Mouse (Mus musculus) cerebellum, adult 2 months (tissue): Measurements from ENCODE around the gene Katna1. TPM values are rescaled to one million over a fixed set of nuclear protein-coding genes. Genes with fewer than 3 reads are reported as not detected.

Experiments used
- DNase-seq, 2 experiments: peaks; one replicate each; pipeline ENCODE4 v3.0.0; 2021
- H3K27ac ChIP-seq: fragments of 200-500 bp; 2 replicates; pipeline ENCODE4 v1.5.1; 2012; ENCODE audit warnings: low read length, control low read depth, inconsistent platforms; ENCODE audit not compliant: insufficient read depth
- H3K27me3 ChIP-seq: fragments of 200-500 bp; 2 replicates; pipeline ENCODE4 v1.6.1; 2012; ENCODE audit warnings: inconsistent platforms, mild to moderate bottlenecking, low read length, moderate library complexity; ENCODE audit not compliant: control insufficient read depth, insufficient read depth
- H3K4me1 ChIP-seq: fragments of 200-500 bp; 2 replicates; pipeline ENCODE4 v1.6.1; 2011; ENCODE audit warnings: low read length; ENCODE audit not compliant: control insufficient read depth, insufficient read depth
- H3K4me3 ChIP-seq: fragments of 200-500 bp; replicated peaks from 2 replicates; pipeline ENCODE3; 2011; ENCODE audit warnings: mild to moderate bottlenecking, low read depth, low read length, control low read depth; ENCODE audit not compliant: insufficient read depth
- CTCF ChIP-seq: fragments of 200-500 bp; IDR thresholded peaks from 2 replicates; pipeline ENCODE4 v1.5.1; 2011; ENCODE audit warnings: low read depth, mild to moderate bottlenecking, control low read depth, low read length, moderate library complexity, borderline replicate concordance; ENCODE audit not compliant: insufficient read depth
- POLR2A ChIP-seq: fragments of 200-500 bp; IDR thresholded peaks from 2 replicates; pipeline ENCODE4 v1.6.1; 2011; ENCODE audit warnings: low read length, control low read depth, borderline replicate concordance; ENCODE audit not compliant: insufficient read depth
- WGBS: fragments of 180-500 bp; shearing (Covaris S2); methylation state at CpG from one replicate; pipeline ENCODE4 v1.1.7; 2018; 5-methylcytosine and 5-hydroxymethylcytosine counted together
- polyA plus RNA-seq: library from polyadenylated mRNA; depleted of rRNA; stranded (reverse); fragments of >200 nt; gene quantifications from 2 replicates; pipeline ENCODE4 v1.2.3, GENCODE M21; 2012; rRNA removed

Gene Katna1
- polyA plus RNA-seq, 1 experiment = 13.8 TPM

DNA sequence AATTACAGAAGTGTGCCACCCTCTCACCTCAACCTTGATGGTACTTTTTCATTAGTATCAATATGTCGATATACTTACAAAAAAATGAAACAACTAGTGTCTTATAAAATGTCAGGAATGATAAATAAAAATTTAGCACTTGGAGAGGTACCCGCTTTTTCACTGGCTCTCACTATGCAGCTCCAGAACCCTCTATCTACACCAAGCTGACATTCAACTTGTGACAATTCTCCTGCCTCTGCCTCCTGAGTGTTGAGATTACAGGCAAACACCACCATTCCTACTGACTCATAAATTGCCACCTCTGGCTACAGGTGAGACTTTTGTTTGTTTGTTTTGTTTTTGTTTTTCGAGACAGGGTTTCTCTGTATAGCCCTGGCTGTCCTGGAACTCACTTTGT, 55.4 kb downstream of the Katna1 start:
- DNase-seq = no peak
- no peaks in the 10 kb centered on the region for H3K4me1 ChIP-seq
- peak overlapping the region; percentile 68 for H3K4me3 ChIP-seq
- H3K27me3 ChIP-seq = no peaks in the 10 kb centered on the region
- 52% methylated on average over 3 of the region's 3 CpGs for WGBS
- TF ChIP-seq CTCF = no peak
- TF ChIP-seq POLR2A = no peak
- H3K27ac ChIP-seq = no peak overlapping the region

DNA sequence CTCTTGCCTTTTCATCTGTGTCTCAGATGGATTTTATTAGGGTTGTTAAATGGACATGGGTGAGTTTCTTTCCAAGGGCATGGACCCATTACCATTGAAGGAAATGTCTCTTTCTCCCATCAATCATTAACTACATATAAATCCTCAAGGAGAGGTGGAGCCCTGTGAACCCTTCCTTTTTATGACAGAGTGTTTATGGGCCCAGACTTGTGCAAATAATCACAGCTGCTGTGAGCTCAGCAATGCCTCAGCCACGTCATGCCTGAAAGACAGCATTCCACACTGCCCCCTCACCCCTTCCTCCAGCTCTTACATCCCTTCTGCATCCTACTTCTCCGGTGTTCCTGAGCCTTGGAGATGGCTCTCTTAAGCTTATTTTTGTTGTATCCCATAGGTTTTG, 61.5 kb downstream of the Katna1 start:
- Histone ChIP-seq H3K27ac (no peak overlapping the region), H3K27me3 (no peaks in the 10 kb centered on the region), H3K4me1 (no peaks in the 10 kb centered on the region), H3K4me3 (no peak overlapping the region)
- DNase-seq = no peak
- no peak for TF ChIP-seq CTCF
- TF ChIP-seq POLR2A = no peak
- WGBS = 58% methylated on average over 2 of the region's 2 CpGs

DNA sequence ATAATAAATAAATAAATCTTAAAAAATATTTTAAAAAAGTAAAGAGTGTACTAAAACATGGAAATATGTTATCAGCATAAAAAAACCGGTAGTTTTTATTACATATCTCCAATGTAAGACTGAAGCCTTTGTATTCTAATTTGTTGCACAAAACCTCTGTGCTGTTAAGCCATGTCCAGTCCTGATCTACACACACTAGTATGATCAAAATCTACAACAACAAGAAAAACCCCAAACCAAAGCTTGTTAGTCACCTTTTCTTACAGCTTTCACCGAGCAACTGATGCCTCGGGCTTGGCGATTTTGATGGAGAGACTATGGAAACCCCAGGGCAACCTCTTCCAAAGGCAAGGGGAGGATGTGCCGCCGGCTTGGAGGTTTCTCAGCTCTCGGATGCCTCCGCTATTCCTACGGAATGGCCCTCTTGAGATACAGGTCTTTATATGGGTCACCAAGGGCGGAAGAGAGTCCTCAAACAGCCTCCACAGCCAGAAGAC, 66.5 kb downstream of the Katna1 start:
- Histone ChIP-seq H3K27me3 (no peaks in the 10 kb centered on the region), H3K4me3 (peak overlapping the region; percentile 96), H3K4me1 (peaks cover 3% of the 10 kb centered on the region), H3K27ac (peak overlapping the region; percentile 61)
- WGBS = under 1% methylated on average over 10 of the region's 10 CpGs
- no peak for DNase-seq
- TF ChIP-seq CTCF (no peak), POLR2A (no peak)

DNA sequence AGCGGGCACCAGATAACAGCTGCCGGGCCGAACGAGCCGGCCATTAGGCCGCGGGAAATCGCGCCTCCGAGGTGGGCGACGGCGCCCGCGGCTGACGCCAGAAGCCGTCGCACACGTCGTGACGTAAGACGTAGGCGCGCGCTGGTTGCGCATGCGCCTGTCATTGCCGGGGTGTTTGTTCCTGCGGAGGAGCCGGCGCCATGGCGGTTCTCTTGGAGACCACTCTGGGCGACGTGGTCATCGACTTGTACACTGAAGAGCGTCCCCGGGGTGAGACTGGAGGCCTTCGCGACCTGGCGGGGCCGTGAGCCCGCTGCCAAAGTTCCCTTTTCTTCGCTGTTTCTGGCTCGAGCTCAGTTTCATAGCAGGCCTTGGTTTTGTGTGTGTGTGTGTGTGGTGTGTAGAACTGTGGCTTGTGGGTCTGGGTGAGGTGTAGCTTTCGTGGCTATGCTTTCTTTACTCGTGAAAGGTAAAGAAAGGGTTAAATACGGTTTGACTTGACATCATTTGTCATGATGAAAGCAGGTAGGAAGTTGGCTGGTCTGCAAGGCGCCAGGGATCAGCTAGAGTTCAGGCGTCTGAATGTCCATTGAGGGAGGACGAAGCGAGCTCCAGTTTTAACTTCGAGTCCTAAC, 67.1 kb downstream of the Katna1 start, which contains the start of the genes Ginm1 and Ppil4:
Gene Ginm1 (minus strand): TSS at position 74 of the 635 bp plus-strand sequence.
Gene Ppil4 (plus strand): TSS at position 141 of the 635 bp plus-strand sequence.
- H3K4me3 ChIP-seq = peak within 1 kb of the TSS; percentile 96
- under 1% methylated on average over 52 of the region's 52 CpGs for WGBS
- H3K27me3 ChIP-seq = no peaks in the 10 kb centered on the region
- DNase-seq = peak; percentile 90 to 91
- peaks cover 3% of the 10 kb centered on the region for H3K4me1 ChIP-seq
- H3K27ac ChIP-seq = peak within 1 kb of the TSS; percentile 69
- TF ChIP-seq CTCF (no peak), POLR2A (peak; percentile 98)

DNA sequence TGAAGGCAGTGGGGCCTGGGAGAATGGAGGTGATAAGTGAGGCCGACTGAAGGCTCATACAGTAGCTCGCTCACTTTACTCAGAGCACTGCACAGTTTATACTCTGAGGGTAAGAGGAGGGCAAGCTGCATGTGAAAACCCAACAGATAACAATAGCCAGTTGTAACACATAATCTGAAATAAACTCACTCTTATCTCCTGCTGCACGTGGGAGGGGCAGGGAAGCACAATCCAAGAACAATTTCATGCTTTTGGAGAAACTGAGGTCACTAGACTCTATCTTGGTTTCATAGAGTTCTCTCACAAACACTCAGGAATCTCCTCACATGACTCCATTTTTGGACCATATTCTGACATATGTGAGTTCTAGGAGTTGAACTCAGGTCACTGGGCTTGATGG, 75.5 kb downstream of the Katna1 start:
- no peak overlapping the region for H3K4me3 ChIP-seq
- H3K27me3 ChIP-seq = no peaks in the 10 kb centered on the region
- no peak for DNase-seq
- 89% methylated on average over 3 of the region's 3 CpGs for WGBS
- no peak overlapping the region for H3K27ac ChIP-seq
- TF ChIP-seq CTCF = no peak
- no peaks in the 10 kb centered on the region for H3K4me1 ChIP-seq

DNA sequence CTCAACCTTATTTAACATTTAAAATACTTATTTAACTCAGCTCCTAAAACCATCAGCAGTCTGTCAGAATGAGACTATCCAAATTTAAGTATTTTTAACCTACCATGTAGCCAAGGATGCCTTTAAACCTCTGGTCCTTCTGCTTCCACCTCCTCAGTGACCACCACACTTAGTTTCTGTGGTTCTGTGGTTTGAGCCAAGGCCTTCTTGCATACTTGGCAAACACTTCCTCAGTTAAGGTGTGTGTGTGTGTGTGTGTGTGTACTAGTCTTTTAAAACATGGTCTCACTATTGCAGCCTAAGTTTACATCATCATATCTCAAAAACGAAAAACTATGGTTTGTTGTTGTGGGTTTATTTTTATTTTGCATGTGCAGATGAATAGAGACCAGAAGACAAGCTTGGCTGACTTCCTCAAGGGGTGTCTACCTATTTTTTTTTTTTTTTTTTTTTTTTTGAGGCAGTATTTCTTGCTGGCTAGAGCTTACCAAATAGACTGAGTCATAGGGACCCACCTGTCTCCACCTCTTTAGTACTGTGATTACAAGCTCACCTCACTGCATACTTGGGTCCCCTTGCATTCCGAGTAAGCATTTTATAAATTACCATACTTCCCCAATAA, 76.8 kb downstream of the Katna1 start:
- no peak for TF ChIP-seq POLR2A
- no peak for TF ChIP-seq CTCF
- no peak overlapping the region for H3K4me3 ChIP-seq
- H3K4me1 ChIP-seq = no peaks in the 10 kb centered on the region
- 96% methylated on average over 2 of the region's 2 CpGs for WGBS
- no peak for DNase-seq
- H3K27me3 ChIP-seq = no peaks in the 10 kb centered on the region
- H3K27ac ChIP-seq = no peak overlapping the region

DNA sequence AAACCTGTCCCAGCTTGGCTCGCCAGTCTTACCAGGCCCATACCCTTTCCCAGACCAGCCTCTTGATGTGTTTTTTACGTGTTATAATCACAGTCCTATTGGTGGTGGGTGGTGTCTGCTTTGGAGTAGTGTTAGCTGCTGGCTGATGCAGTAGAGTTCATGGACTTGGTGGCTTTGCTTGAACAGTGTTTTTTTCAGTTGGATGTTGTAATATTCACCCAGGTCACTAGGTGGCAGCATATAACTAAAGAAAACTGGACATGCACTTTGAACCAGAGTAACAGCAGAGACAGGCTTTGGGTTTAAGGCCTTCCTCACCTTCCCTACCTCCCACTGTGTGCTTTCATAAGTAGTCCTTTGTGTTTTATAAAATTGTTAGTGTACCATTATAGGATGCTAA, 84.1 kb downstream of the Katna1 start:
- Histone ChIP-seq H3K27ac (no peak overlapping the region), H3K4me3 (no peak overlapping the region), H3K27me3 (no peaks in the 10 kb centered on the region), H3K4me1 (no peaks in the 10 kb centered on the region)
- TF ChIP-seq POLR2A (no peak), CTCF (peak; percentile 59; the same call in 1 of the 2 replicates)
- peak; percentile 18 to 60 for DNase-seq
- 48% methylated on average over 2 of the region's 2 CpGs for WGBS

Other genes starting within 250 kb of the Katna1 start
- gene Lrp11, start 136.2 kb upstream of the Katna1 start, polyA plus RNA-seq = 137 and 141 TPM in 2 replicates
- 10.2 and 10.9 TPM in 2 replicates for gene Nup43, start 58.5 kb upstream of the Katna1 start, polyA plus RNA-seq
- gene Pcmt1, start 44.9 kb upstream of the Katna1 start, polyA plus RNA-seq = 146 and 151 TPM in 2 replicates
- 20.5 and 22.2 TPM in 2 replicates for gene Lats1, start 44.8 kb upstream of the Katna1 start, polyA plus RNA-seq
- 27.6 and 34.1 TPM in 2 replicates for gene Ginm1, start 66.8 kb downstream of the Katna1 start, polyA plus RNA-seq
- gene Ppil4, start 66.9 kb downstream of the Katna1 start, polyA plus RNA-seq = 22.3 and 23.1 TPM in 2 replicates
- 0.11 and 0.13 TPM in 2 replicates for gene Zc3h12d, start 106.5 kb downstream of the Katna1 start, polyA plus RNA-seq
- gene Tab2, start 230.2 kb downstream of the Katna1 start, polyA plus RNA-seq = 39.3 and 40.1 TPM in 2 replicates